Mouse (Mus musculus): ENCODE results near the gene Tiam2. TPM values are rescaled to one million over a fixed set of nuclear protein-coding genes. Genes with fewer than 3 reads are reported as not detected.

The Tiam2 gene
- polyA plus RNA-seq, 1 experiment: 5.4 TPM

DNA sequence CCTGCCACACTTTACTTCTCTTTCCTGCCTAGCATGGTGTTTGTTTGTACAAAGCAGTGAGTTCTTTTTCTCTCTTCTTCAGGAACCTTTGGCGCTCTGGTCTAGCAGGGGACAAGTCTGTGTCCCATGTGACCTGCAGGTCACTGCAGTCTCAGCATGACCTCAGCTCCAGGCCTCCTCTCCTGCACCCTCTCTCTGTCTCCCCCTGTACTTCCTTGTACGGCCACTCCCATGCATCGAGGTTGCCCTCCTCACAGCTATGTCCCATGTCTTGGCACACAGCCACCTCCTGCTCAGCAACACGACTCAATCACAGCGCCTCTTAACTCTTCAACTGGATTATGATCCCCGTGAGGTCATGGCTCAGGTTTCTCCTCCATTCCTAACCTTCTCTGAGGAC lies 26.9 kb upstream of the Tiam2 start:
- 54% methylated on average over 6 of the region's 6 CpGs for WGBS
- Histone ChIP-seq H3K27me3 (ENCODE audit: control insufficient read depth, insufficient read depth, low read length) (no peaks in the 10 kb centered on the region), H3K4me3 (replicated peaks; ENCODE audit: insufficient read depth, low read depth, low read length) (no peak overlapping the region), H3K27ac (ENCODE audit: insufficient read depth, low read length) (no peak overlapping the region), H3K4me1 (ENCODE audit: control insufficient read depth, insufficient read depth, low read length) (no peaks in the 10 kb centered on the region)
- DNase-seq: no peak
- TF ChIP-seq POLR2A (IDR thresholded peaks at IDR 0.05; ENCODE audit: borderline replicate concordance, insufficient read depth, low read length): no peak
- TF ChIP-seq CTCF (IDR thresholded peaks at IDR 0.05; ENCODE audit: borderline replicate concordance, insufficient read depth, low read depth, low read length): no peak

DNA sequence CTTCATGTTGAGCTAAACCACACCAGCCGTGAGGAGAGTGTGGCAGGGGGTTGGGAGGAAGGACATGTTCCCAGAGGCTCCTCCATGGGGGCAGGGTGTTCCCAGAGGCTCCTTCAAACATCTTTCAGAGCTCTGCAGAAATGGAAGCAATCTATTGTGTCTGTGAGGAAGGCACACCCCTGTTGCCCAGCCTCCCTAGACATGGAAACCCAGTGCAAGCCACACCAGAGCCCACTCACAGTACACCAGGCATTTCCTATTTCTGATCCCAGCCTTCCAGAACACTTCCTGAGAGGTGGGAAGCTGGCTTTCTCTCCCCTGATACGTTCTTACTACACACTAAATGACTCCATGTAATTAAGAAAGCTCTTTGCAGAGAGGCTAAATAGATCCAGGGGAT lies 20.4 kb upstream of the Tiam2 start:
- WGBS: 66% methylated on average over 2 of the region's 2 CpGs
- no peak for TF ChIP-seq CTCF (IDR thresholded peaks at IDR 0.05; ENCODE audit: borderline replicate concordance, insufficient read depth, low read depth, low read length)
- TF ChIP-seq POLR2A (IDR thresholded peaks at IDR 0.05; ENCODE audit: borderline replicate concordance, insufficient read depth, low read length): no peak
- H3K4me3 ChIP-seq (replicated peaks; ENCODE audit: insufficient read depth, low read depth, low read length): no peak overlapping the region
- H3K4me1 ChIP-seq (ENCODE audit: control insufficient read depth, insufficient read depth, low read length): no peaks in the 10 kb centered on the region
- H3K27me3 ChIP-seq (ENCODE audit: control insufficient read depth, insufficient read depth, low read length): no peaks in the 10 kb centered on the region
- H3K27ac ChIP-seq (ENCODE audit: insufficient read depth, low read length): no peak overlapping the region
- DNase-seq: no peak

DNA sequence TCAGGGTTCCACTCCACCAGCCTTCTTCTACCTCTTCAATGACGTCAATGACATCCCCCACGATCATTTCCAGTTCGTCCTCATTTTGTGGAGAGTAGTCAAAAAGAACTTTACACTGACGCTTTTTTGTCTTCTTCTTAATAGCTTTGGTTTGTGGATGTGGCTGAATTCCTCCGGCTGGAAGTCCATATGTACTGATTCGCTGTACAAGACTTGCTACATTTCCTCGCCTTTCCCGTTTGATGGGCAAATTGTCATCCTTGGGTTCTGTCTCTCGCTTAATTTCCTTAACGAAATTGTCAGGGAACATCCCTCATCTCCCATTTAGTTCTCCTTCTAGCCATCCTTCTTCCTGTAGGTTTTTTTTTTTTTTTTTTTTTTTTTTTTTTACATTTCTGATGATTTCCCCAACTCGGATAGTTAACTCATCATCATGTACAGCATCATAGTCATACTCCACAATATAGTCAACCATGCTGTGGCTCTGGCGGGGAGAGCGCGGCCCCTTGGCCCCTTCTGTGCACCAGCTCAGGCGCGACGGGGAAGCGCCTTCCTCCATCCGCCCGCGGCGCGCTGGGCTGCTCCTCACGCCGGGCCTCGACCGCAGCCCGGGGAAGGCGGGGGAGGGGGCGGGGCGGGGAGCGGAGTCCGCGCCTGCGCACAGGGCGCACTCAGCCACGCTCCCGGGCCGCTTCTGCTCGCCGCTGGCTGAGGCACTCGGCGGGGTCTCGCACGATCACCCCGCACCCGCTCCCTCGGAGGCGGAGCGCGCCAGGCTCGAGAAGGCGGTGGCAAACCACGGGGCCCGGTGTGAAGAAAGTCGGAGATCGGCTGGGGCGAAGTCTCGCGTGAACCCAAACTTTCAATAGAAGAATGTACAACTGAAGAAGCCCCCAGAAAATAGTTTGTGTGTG lies 12.4 kb upstream of the Tiam2 start:
- peak; percentile 68 to 73 for DNase-seq
- peak overlapping the region; percentile 97 for H3K4me3 ChIP-seq (replicated peaks; ENCODE audit: insufficient read depth, low read depth, low read length)
- TF ChIP-seq CTCF (IDR thresholded peaks at IDR 0.05; ENCODE audit: borderline replicate concordance, insufficient read depth, low read depth, low read length): no peak
- TF ChIP-seq POLR2A (IDR thresholded peaks at IDR 0.05; ENCODE audit: borderline replicate concordance, insufficient read depth, low read length): no peak
- H3K4me1 ChIP-seq (ENCODE audit: control insufficient read depth, insufficient read depth, low read length): no peaks in the 10 kb centered on the region
- H3K27ac ChIP-seq (ENCODE audit: insufficient read depth, low read length): no peak overlapping the region
- H3K27me3 ChIP-seq (ENCODE audit: control insufficient read depth, insufficient read depth, low read length): no peaks in the 10 kb centered on the region
- 6% methylated on average over 60 of the region's 60 CpGs for WGBS

DNA sequence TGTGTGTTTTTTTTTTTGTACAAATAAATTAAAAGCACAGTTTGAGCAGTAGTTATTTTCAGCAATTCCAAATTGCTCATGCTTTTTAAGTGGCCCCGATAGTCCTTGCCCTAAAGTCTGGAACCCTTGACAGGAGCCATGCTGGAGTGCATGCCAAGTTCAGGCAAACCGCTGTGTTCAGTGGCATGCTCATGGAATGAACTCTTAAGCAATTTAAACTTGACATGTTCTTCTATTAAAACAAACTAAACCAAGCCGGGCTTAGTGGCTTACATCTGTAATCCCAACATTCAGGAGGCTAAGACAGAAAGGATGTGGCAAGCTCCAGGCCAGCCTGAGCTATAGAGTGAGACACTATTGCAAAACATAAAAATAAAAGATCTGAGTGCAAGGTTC lies 11.8 kb upstream of the Tiam2 start:
- no peaks in the 10 kb centered on the region for H3K4me1 ChIP-seq (ENCODE audit: control insufficient read depth, insufficient read depth, low read length)
- no peak for DNase-seq
- WGBS: 24% methylated on average over 3 of the region's 3 CpGs
- no peaks in the 10 kb centered on the region for H3K27me3 ChIP-seq (ENCODE audit: control insufficient read depth, insufficient read depth, low read length)
- no peak for TF ChIP-seq CTCF (IDR thresholded peaks at IDR 0.05; ENCODE audit: borderline replicate concordance, insufficient read depth, low read depth, low read length)
- H3K27ac ChIP-seq (ENCODE audit: insufficient read depth, low read length): no peak overlapping the region
- peak overlapping the region; percentile 97 for H3K4me3 ChIP-seq (replicated peaks; ENCODE audit: insufficient read depth, low read depth, low read length)

DNA sequence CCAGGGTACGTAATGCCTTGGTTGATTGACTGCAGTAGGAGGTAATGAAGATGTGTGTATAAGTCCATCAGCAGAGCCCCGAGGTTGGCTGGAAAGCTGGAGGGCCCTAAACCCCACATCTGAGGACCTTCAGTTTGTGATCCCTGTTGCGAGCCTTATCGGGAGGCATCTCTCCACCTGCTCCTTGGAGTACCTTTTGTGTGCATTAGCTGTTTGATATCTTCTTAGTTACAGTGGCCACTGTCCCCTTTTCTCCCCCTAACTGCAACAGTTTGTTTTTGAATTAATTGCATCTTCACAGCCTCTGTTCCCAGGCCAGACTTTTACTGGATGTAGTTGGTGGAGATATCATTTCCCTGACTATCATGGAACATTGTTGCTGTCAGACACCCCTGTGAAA lies 10.8 kb upstream of the Tiam2 start:
- Histone ChIP-seq H3K4me1 (ENCODE audit: control insufficient read depth, insufficient read depth, low read length) (no peaks in the 10 kb centered on the region), H3K27ac (ENCODE audit: insufficient read depth, low read length) (no peak overlapping the region), H3K4me3 (replicated peaks; ENCODE audit: insufficient read depth, low read depth, low read length) (no peak overlapping the region), H3K27me3 (ENCODE audit: control insufficient read depth, insufficient read depth, low read length) (no peaks in the 10 kb centered on the region)
- WGBS: 97% methylated on average over 4 of the region's 4 CpGs
- TF ChIP-seq POLR2A (IDR thresholded peaks at IDR 0.05; ENCODE audit: borderline replicate concordance, insufficient read depth, low read length) (no peak), CTCF (IDR thresholded peaks at IDR 0.05; ENCODE audit: borderline replicate concordance, insufficient read depth, low read depth, low read length) (no peak)
- DNase-seq: no peak

DNA sequence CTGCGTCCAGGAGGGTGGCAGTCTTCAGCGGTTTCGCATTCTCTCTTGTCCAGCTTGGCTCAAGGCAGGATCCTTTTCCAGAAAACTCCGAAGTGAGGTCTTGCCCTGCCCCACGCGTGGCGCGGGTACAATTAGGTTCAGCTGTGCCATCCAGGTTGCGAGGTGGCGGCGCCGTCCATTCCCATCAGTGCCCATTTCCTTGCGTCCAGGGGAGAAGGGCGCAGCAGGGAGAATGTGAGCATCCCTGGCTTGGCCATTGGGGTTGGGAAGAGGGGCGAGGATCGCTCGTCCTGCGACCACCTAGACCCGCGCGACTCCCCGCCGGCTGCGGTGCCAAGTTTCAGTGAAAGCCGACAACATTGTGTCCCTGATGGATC lies 518 bp downstream of the Tiam2 start:
- Histone ChIP-seq H3K4me3 (replicated peaks; ENCODE audit: insufficient read depth, low read depth, low read length) (peak overlapping the region; percentile 51), H3K27me3 (ENCODE audit: control insufficient read depth, insufficient read depth, low read length) (no peaks in the 10 kb centered on the region), H3K4me1 (ENCODE audit: control insufficient read depth, insufficient read depth, low read length) (peaks cover 10% of the 10 kb centered on the region), H3K27ac (ENCODE audit: insufficient read depth, low read length) (no peak overlapping the region)
- no peak for TF ChIP-seq POLR2A (IDR thresholded peaks at IDR 0.05; ENCODE audit: borderline replicate concordance, insufficient read depth, low read length)
- TF ChIP-seq CTCF (IDR thresholded peaks at IDR 0.05; ENCODE audit: borderline replicate concordance, insufficient read depth, low read depth, low read length): no peak
- WGBS: 1% methylated on average over 25 of the region's 25 CpGs
- no peak for DNase-seq

DNA sequence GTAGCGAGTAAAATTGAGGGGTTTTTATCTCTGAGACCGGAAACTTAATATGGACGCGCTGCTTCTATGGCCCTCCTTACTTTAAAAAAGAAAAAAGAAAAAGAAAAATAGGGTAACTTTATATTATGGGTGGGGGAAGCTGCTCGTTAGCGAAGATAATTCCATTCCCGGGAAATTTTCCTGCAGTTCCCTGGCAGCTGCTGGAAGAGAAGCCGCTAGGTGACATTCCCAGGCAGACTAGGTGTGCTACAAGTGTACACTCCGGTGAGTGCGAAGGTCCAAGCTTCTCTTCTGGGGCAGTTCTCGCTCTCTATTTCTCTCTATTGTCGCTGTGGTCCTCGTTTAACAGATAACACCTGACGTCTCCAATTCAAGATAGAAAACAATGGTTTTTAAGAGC lies 962 bp downstream of the Tiam2 start:
- 21% methylated on average over 14 of the region's 14 CpGs for WGBS
- no peak for TF ChIP-seq CTCF (IDR thresholded peaks at IDR 0.05; ENCODE audit: borderline replicate concordance, insufficient read depth, low read depth, low read length)
- TF ChIP-seq POLR2A (IDR thresholded peaks at IDR 0.05; ENCODE audit: borderline replicate concordance, insufficient read depth, low read length): no peak

DNA sequence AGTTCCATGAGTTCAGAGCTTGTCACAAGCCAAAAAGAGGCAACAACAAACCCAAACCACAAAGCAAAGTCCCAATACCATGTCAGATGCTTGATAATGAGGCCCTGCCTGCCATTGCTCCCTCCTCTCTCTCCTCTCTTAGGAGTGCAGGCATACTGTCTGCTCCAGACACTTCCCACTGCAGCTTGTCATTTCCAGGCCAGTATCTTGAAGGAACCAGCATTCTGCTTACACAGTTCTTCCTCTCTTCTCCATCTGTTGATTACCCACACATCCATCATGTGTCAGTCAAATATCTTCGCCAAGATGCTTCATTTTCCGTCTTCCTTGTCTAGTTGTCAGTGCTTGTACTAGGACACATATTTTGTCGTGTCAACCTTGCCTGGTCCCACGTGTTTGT lies 2.4 kb downstream of the Tiam2 start:
- H3K4me1 ChIP-seq (ENCODE audit: control insufficient read depth, insufficient read depth, low read length): peaks cover 14% of the 10 kb centered on the region
- 92% methylated on average over 4 of the region's 4 CpGs for WGBS
- no peak overlapping the region for H3K27ac ChIP-seq (ENCODE audit: insufficient read depth, low read length)
- no peaks in the 10 kb centered on the region for H3K27me3 ChIP-seq (ENCODE audit: control insufficient read depth, insufficient read depth, low read length)
- TF ChIP-seq CTCF (IDR thresholded peaks at IDR 0.05; ENCODE audit: borderline replicate concordance, insufficient read depth, low read depth, low read length): no peak
- no peak for TF ChIP-seq POLR2A (IDR thresholded peaks at IDR 0.05; ENCODE audit: borderline replicate concordance, insufficient read depth, low read length)
- no peak for DNase-seq
- H3K4me3 ChIP-seq (replicated peaks; ENCODE audit: insufficient read depth, low read depth, low read length): no peak overlapping the region

More for the DNA sequence above, 962 bp downstream of the Tiam2 start:
- no peak for DNase-seq
- Histone ChIP-seq H3K27me3 (ENCODE audit: control insufficient read depth, insufficient read depth, low read length) (no peaks in the 10 kb centered on the region), H3K4me1 (ENCODE audit: control insufficient read depth, insufficient read depth, low read length) (peaks cover 14% of the 10 kb centered on the region), H3K4me3 (replicated peaks; ENCODE audit: insufficient read depth, low read depth, low read length) (peak overlapping the region; percentile 51), H3K27ac (ENCODE audit: insufficient read depth, low read length) (no peak overlapping the region)

Data from cerebellum, adult 2 months (tissue).